ENCODE assay signal across 11 mouse cellular contexts in genomic region chr15:74222380-74222779, GRCm38 (mm10).
DNase-seq lines count a peak whose midpoint lies in the region.
"Had no signal": no experiment of that assay in that cellular context is flagged by ENCODE, and none has a peak within 500 bp of the region (broad histone marks: within the 10 kb centered on the region; RNA-seq: fewer than 3 reads in every experiment).

No protein-coding gene starts in this region.

- intact Hi-C loops in heart, postnatal 14 days (cut with DNase I) = no loop called here

- peak; percentile 88 to 92 for DNase-seq in cerebellum, postnatal 10 days
- DNase-seq in cerebellum, adult 8-10 months = no peak
- peak; percentile 17 for DNase-seq in heart, adult 8-10 months (ENCODE audit: low spot score)
- no peak for DNase-seq in heart, postnatal 14 days
- peak; percentile 61 to 63 for DNase-seq in right cerebral cortex, postnatal 10 days (ENCODE audit: low spot score in 2 of 2)
- no peak for DNase-seq in right cerebral cortex, postnatal 36 days (ENCODE audit: low spot score in 2 of 2)
- DNase-seq in urinary bladder, postnatal 4 days (ENCODE audit: low spot score in 2 of 2) = no peak
- DNase-seq in adrenal gland, adult (ENCODE audit: inconsistent age in 2 of 2, low spot score in 1 of 2) = no peak
- DNase-seq: adrenal gland, postnatal 10 days; kidney, adult 18-20 months; lung, adult 2 months had no signal

Comparison
In these comparisons a context has a peak if more than half of its experiments do, and no peak if none do; other contexts are left out.
1. DNase-seq: peak in cerebellum, postnatal 10 days (2 of 2), heart, adult 8-10 months (single experiment) and right cerebral cortex, postnatal 10 days (2 of 2); none in cerebellum, adult 8-10 months (single experiment), heart, postnatal 14 days (0 of 2), right cerebral cortex, postnatal 36 days (0 of 2), urinary bladder, postnatal 4 days (0 of 2) and adrenal gland, adult (0 of 2).